Mouse (Mus musculus): ENCODE results near the gene Repin1. TPM values are rescaled to one million over a fixed set of nuclear protein-coding genes. Genes with fewer than 3 reads are reported as not detected.
"Not testable (repeated sequence)": the region's sequence is repeated elsewhere in the genome, so short reads cannot be mapped to it uniquely, and the experiment has no call there.

Repin1 gene
- total RNA-seq, 1 experiment from 2014 or later, result 42.8 TPM

DNA sequence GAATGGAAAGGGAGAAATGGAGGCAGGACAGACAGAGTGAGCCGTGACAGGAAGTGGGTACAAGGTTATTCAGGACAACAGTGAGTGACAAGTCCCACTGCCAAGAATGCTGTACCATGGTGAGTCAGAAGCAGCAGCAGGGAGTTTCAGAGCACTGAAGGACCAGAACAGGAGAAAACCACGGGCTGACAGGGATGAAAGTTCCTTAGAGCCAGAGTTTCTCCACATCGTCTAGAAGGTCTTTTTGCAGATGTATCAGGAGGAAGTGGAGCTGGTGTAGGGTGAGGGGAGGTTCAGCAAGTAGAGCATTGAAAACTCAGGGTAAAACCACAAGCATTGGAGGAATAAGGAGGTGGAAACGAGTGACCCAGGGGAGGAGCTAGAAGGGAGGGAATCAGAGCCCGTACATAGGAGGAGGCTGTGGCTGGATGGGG, 14.5 kb upstream of the Repin1 start:
- peak; percentile 47 for DNase-seq

DNA sequence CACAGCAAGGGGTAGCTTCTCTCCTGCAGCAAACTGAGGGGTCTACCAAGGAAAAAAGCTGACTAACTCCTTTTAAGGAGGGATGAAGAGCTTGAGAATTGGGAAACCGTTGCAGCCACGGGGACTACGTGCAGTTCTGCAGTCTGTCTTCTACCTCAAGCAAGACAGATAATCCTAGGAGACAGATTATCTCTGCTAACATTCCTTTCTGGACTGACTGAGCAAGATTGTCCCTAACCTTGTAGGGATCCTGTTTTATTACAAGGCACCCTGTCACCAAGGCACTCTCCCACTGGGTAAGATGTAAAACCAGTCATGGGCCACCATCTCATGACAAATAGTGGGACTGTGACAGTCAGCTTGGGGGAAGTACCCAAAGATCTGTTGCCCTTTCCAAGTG, 12.4 kb upstream of the Repin1 start:
- no peak for DNase-seq

DNA sequence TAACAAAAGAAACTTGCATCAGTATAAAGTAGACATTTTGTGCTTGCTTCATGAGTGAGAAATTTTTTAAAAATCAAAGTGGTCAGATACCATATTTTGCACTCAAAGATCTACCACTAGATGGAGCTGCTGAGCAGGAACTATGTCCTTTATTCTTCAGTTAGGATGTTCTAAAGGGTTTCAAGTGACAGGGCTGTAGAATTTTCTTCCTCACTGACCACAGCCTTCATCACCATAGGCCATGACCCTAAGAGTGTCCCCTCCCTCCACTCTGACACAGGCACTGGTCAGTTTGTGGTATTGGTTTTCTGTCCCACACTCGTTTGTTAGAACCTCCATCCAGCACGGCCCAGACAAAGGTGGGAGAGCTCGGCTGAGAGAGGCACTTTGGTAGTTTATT, 11.6 kb upstream of the Repin1 start:
- peak; percentile 63 for DNase-seq

DNA sequence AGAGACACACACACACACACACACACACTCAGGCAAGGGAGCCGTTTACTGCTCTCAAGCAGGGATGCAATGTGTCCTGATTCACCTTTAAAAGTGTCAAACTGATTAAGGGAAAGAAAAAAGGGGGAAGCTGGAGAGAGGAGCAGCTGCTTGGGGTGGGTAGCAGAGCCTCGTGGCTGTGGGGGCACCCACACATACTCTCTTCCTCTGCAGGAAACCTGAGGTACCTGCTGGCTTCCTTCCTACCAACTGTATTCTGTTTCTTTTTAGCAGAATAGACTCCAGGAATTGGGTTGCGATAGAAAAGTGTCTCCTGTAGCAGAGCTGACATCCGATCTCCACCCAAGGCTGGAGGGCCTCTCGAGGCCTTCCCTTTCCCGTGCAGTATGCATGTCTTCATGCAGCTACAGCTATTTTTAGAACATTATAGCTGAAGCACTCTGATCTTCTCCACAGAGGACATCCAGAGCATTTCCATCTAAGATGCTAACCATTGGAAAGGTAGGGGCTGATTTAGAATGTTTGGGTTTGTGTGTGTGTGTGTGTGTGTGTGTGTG, 4.4 kb upstream of the Repin1 start, which contains the start of gene Gm45021:
Gm45021 (plus strand) TSS at position 417 of the 557 bp plus-strand sequence.
- DNase-seq, result no peak

DNA sequence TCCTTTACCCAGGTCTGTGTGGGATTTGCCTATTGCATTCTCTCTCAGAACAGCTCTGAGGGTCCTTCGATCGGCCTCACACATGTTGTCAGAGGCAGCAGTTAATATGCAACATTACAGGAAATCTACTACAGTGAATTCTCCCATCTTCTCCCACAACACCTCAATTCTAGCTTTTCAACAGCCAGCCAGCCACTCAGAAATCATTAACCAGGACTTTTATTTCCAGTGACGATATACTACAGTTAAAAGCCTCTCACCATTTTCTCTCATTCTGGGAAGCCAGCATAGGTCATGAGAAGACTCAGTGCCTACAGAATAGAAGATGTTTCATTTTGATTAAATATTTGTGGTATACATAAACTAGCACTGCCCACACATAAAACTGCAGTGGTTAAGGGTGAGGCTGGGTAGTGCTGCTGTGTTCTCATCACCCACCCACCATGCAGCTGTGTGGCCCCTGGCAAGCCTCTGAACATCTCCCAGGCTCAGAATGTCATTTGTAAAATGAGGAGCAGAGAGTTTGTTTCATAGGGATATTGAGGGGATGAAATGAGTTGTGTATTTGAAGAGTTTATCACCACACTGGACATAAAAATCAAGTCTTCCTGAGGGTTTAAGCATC, 2.4 kb upstream of the Repin1 start:
- DNase-seq, result no peak

DNA sequence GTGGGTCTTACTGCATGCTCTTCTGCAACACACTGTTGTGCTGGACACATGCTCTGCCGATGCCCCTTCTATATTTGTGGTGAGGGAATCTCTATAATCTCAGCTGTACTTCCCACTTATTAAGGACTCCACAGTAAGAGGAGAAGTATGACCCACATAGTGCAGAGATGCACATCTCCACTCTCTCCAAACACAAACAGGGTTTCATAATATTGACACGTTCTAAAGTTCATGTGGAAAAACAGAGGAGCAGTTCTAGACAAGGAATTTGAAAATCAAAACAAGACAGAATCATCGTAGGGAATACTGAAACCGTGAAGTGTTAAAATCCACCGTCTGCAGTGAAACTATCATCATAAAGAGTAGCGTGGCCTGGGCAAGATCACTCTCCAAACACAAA, 1.8 kb upstream of the Repin1 start:
- no peak for DNase-seq

DNA sequence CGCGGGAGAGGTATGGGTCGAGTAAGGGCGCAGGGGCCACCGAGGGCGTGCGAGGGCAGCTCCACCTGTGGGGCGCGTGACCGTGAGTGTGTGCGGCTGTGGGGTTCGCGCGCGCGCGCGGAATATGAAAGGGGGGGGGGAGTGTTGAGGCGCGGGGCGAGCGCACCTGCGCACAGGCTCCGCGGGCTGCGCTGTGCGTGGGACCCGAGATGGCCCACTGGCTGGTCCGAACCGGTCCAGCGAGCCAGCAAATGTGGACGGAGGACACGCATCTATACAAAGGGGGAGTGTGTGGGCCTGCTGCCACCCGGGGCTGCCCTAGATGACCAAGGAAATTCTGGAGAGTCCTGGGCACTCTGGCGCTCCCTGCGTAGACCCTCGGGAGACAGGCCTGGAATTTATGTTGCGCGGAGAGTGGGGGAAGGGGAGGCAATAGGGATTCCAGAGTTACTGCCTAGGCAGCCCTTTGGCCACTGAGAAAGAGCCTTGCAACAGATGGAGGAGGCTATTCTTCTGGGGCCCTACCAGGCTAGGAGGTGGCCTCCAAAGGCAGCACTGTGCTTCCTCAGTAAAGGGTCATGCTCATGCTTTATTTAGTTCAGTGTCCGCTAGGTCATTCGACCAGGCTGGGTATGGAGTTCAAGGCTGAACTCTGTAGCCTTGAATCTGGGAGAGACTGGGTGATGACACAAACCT, 508 bp downstream of the Repin1 start:
- peak; percentile 73 for DNase-seq

DNA sequence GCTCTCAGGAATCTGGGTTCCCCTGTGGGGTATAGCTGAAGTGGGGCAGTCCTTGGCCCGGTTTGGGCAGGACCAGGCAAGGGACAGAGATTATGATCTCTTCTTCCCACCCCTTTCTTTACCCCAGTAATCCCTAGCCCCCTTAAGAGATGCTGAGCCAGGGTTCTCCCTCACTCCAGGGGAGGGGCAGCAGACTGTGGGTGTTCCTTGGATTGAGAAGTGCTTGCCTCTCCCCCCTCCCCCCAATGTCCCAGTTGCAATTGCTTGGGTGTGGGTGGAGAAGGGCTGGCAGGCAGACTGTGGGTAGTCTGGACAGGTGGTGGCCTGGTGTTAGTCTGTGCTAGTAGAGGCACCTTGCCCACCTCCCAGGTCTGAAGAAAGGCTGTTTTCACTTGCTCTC, 1.6 kb downstream of the Repin1 start:
- DNase-seq, result no peak

DNA sequence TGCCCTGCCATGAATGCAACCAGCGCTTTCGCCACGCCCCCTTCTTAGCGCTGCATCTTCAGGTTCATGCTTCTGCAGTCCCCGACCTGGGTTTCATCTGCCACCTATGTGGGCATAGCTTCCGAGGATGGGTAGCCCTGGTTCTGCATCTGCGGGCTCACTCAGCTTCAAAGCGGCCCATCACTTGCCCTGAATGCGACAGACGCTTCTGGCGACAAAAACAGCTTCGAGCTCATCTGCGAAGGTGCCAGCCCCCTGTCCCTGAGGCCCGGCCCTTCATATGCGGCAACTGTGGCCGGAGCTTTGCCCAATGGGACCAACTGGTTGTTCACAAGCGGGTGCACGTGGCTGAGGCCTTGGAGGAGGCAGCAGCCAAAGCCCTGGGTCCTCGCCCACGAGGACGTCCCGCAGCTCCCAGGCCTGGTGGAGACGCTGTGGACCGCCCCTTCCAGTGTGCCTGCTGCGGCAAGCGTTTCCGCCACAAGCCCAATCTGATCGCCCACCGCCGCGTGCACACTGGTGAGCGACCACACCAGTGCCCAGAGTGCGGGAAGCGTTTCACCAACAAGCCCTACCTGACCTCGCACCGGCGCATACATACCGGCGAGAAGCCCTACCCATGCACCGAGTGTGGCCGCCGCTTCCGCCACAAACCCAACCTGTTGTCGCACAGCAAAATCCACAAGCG, 3.0 kb downstream of the Repin1 start:
- DNase-seq, result no peak

DNA sequence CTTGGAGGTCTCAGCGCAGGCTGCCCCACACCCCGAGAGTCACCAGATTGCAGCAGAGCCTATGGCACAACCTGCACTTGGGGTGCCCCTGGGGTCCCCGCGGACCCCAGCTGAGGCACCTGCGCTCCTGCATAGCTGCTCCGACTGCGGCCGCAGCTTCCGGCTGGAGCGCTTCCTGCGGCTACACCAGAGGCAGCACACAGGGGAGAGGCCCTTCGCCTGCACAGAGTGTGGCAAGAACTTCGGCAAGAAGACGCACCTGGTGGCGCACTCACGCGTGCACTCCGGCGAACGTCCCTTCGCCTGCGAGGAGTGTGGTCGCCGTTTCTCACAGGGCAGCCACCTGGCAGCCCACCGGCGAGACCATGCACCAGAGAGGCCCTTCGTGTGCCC, 3.5 kb downstream of the Repin1 start:
- no peak for DNase-seq

DNA sequence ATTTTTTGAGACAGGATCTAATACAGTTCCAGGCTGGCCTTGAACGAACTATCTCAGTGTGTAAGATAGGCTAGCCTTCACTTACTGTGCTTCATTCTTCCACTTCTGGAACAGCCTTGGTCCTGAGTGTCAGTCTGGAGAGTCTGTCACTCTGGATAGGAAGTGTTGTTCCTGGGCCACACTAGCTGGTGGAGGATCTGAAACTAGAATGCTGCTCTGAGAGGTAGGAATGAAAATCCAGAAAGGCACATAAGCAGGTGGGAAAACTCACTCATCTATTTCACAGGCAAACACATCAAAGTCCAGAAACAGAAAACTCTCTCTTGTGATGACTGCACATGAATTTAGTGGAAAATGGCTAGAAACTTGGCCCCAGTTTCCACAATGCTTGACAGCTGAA, 6.9 kb downstream of the Repin1 start:
- no peak for DNase-seq

DNA sequence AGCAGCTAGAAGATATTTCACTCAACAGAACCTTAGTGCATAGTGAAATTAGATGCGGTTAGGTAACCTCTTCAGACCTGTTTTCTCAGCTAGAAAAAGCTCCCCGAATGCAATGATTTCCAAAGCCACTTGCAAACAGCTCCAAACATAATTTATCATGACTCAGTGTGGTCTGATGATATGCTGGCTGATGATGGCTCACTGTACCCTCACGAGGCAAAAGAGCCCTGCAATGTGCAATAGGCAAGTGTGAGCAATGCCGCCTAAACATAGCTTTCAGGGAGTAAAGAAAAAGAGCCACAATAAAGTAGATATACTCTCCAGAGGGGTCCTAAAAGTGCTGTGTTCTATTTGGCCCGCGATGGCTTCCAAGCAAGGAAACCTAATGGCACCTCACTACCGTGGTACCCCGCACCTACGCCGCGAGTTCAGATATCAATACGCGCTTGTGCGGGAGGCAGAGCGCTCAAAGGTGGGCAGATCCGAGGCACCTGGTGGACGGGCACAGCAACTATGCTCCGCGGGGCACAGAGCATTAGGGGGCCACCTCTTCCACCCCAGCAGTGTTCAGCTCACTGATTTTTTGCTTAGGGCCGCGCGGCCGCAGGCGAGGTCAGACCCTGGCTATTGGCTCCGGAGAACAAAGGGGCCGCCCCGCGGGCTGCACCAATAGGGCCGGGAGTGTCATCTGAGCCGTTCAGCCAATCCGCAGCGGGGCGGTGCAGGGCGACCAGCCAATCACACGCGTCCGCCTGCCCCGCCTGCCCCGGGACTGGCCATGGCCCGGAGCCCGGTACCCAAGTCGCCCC, 7.8 kb downstream of the Repin1 start, which contains the start of gene Zfp775:
Zfp775 (plus strand) TSS at position 793 of the 809 bp plus-strand sequence.
- peak; percentile 98 for DNase-seq

DNA sequence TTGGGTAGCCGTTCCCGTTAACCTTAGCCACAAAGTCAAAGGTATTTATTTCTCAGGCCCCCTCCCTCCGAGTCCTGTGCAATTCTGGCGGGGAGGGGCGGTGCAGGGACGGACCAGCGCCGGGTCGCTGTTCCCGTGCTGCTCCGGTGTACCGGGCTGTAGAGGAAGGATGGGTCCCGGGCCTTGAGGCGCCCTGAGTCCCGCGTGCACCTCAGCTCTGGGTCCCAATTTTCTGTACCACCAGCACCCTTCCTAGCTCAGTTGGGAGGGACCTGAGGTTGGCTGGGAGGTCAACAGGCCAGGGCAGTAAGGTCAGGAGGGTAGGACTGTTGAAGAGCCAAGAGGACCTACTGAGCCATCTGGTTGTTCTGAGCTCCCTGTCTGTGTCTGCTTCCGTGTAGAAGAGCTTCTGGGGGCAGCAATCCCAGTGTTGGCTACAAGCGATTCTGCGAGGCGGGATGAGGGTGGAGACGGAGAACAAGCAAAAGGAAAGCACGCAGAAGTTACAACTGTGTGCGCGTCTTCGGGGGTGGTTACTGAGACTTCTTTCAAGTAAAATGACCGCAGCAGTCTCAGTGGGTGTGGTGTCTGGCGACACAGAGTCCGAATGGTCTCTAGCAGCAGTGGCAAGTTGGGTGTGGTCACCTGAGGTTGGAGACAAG, 8.5 kb downstream of the Repin1 start:
- peak; percentile 59 for DNase-seq

DNA sequence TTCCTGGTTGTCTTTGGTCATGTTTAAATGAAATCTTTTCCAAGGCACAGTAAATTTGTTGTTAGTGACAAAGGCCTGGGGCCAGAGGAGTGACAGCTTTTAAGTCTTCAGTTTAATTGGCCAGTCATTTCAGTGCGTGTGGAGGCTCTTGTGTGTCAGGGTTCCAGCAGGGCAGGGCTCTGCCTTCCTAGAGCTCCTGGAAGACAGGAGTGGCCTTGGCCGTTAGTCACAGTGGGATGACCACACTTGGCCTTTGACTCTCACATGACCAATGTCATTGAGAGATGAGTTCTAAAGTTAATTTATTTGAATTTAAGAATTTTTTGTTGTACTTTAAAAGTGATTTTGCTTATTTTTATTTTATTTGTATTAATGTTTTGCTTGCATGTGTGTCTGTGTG, 14.4 kb downstream of the Repin1 start:
- peak; percentile 66 for DNase-seq

DNA sequence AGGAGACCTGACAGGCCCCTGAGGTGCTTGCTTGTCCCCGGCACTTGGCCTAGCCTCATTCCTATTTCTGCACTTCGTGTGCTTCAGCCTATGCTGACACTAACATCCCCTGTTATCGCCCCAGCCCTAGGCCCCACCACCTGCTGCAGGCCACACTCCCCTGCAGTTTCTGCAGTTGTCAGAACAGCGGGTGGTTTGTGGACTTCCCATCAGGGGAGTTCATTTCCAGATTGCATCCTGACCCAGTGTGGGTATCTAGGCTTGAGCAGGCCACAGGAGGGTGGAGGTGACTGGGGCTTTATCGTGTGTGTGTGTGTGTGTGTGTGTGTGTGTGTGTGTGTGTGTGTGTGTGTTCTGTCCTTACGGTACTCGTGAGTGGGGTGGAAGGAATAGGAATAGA, 15.8 kb downstream of the Repin1 start:
- DNase-seq, result no peak

DNA sequence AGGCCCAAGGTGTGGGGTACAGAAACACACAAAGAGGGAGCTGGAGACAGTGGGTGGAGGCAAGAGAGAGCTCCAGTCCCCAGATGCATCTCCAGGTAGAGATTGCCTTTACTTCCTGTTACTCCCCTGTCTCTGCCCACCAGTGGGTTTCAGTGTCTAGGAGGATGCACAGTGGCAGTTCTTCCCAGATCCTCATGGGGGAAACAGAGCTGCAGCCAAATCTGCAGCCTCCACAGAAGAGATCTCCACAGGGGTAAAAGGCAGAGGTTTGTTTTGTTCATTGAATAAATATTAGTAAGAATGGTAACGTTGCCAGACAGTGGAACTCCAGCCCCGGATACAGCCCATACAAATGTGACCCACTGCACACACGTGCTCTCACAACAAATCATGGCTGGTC, 17.0 kb downstream of the Repin1 start:
- no peak for DNase-seq

DNA sequence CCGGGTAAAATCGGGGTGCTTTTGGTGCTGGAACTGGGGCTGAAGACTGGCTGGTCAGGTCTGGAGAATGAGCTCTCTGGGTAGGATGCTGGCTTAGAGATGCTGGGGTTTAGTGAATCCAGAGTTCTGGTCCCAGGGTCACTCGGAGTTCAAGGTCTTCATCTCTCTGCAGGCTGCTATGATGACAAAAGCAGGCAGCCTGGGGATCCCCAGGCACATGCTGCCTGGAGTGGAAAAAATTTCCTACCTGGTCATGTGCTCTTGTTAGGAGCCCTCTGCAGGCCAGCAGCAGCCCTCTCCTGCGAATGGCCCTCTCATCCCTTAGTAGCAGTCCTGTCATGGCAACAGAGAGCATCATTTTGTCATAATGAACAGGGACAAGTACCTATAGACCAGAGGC, 19.8 kb downstream of the Repin1 start:
- no peak for DNase-seq

DNA sequence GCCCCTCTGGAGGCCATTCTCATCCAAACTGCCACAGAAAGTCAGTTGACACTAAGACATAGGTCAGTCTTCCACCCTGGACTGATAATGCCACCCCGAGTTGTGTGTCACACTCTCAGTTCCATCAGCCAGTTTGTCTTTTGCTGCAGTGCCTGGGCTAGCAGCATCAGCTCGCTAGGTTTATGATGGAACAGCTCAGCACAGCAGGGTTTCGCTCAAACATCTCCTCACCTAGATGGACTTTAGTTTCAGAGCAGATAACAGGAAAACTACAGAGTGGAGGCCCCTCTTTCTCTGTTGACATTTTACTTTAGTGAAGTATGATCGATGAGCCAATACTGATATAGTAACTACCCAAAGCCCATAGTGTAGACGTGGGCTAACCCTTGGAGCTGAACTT, 21.1 kb downstream of the Repin1 start:
- DNase-seq, result no peak

DNA sequence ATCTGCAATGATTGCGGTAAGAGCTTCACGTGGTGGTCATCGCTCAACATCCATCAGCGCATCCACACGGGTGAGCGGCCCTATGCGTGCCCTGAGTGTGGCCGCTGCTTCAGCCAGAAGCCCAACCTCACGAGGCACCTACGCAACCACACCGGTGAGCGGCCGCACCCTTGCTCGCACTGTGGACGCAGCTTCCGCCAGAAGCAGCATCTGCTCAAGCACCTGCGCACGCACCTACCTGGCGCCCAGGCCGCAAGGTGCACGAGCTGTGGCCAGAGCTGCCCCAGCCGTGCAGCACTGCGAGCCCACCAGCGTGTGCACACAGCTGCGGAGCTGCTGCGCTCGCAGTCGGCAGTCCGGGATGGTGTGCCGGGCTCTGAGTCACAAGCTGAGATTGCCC, 26.3 kb downstream of the Repin1 start:
- DNase-seq, result no peak

DNA sequence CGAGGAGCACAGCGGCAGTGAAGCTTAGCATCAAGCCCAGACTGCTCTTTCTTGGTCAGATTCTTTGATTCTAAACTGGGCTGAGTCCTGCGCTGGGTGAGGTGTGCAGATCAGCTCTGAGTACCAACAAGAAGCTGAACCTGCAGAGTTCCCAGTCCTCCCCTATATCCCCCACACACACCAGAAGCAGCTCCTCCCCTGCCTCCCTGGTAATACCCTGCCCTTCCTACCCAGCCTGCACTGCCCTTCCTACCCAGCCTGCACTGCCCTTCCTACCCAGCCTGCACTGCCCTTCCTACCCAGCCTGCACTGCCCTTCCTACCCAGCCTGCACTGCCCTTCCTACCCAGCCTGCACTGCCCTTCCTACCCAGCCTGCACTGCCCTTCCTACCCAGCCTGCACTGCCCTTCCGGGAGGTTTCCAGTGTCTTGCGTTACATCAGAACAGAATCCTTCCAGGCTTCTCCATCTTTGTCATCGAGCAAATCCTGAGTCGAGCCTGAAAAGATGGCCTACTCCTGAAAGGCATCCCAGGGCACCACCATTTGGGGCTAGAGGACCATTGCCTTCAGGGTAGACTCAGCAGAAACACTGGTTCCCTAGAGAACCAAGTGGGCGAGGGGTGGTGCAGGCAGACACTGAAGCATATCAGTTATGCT, 28.6 kb downstream of the Repin1 start:
- DNase-seq, result not testable (repeated sequence)

DNA sequence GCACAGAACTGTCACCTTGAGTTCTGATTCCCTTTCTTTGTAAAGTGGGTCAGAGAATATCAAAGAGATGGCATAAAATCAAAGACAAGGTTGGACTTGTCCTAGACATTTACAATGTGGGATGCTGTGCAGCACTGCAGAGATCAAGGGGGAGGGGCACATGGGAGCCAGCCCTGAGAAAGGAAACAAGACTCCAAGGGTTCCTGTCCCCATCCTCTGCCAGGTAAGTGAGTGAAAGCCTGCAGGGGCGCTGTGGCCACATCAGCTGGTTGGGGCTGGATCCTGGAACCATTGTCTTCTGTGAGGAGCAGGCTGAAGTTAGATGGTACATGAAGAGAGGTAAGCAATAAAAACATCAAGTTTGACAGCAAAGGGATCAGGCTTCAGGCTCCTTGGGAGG, 29.8 kb downstream of the Repin1 start:
- DNase-seq, result peak; percentile 78

Measured in adrenal gland, postnatal 14 days (tissue).